Mouse (Mus musculus) midbrain, embryonic 10.5 days (tissue): Measurements from ENCODE around the gene Foxn3. TPM values are rescaled to one million over a fixed set of nuclear protein-coding genes. Genes with fewer than 3 reads are reported as not detected.
A peak's percentile ranks its signal among the peaks of the same experiment; 100 is the strongest.

ENCODE experiments used
- DNase-seq: peaks from one replicate; pipeline ENCODE4 v3.0.0-alpha.2; 2017; ENCODE audit warnings: low spot score
- H3K27ac ChIP-seq: fragments of 300-500 bp; sonication (generic); replicated peaks from 2 replicates; pipeline ENCODE4 v1.5.1; 2016; ENCODE audit warnings: mild to moderate bottlenecking
- H3K27me3 ChIP-seq: fragments of 300-500 bp; sonication (generic); 2 replicates; pipeline ENCODE4 v1.6.1; 2016; ENCODE audit warnings: low read depth, mild to moderate bottlenecking; ENCODE audit not compliant: poor library complexity, severe bottlenecking
- H3K36me3 ChIP-seq: fragments of 300-500 bp; sonication (generic); 2 replicates; pipeline ENCODE4 v1.6.1; 2016; ENCODE audit warnings: mild to moderate bottlenecking, moderate library complexity
- H3K4me1 ChIP-seq: fragments of 300-500 bp; sonication (generic); 2 replicates; pipeline ENCODE4 v1.6.1; 2016
- H3K4me3 ChIP-seq: fragments of 300-500 bp; sonication (generic); 2 replicates; pipeline ENCODE4 v1.5.1; 2016; ENCODE audit warnings: mild to moderate bottlenecking, moderate library complexity
- H3K9me3 ChIP-seq: fragments of 300-500 bp; sonication (generic); replicated peaks from 2 replicates; pipeline ENCODE4 v1.6.1; 2016; ENCODE audit warnings: mild to moderate bottlenecking
- WGBS: fragments of 180-500 bp; shearing (Covaris S2); methylation state at CpG from one replicate; pipeline ENCODE4 v1.1.7; 2016; 5-methylcytosine and 5-hydroxymethylcytosine counted together
- polyA plus RNA-seq: library from polyadenylated mRNA; unstranded; fragments of >200 nt; fragmentation: Nextera tagmentation; extraction: Ambion mirVana; gene quantifications from 2 replicates; pipeline ENCODE4 v1.2.1, GENCODE M21; 2016

The Foxn3 gene
- polyA plus RNA-seq, 1 experiment from 2014 or later, result 51.8 TPM

GRCm38 (mm10) chr12:99229973-99230782, 333.2 kb downstream of the Foxn3 start:
- Histone ChIP-seq H3K4me3 (peak overlapping the region; percentile 22), H3K9me3 (no peaks in the 10 kb centered on the region), H3K27me3 (peaks cover 5% of the 10 kb centered on the region; the same call in 1 of the 2 replicates), H3K36me3 (no peaks in the 10 kb centered on the region), H3K4me1 (peaks cover 100% of the 10 kb centered on the region), H3K27ac (peak overlapping the region; percentile 82)
- DNase-seq, result peak; percentile 60
- WGBS, result 23% methylated on average over 17 of the region's 17 CpGs

GRCm38 (mm10) chr12:99227313-99227952, 335.9 kb downstream of the Foxn3 start:
- H3K27ac ChIP-seq, result peak overlapping the region; percentile 75
- H3K4me3 ChIP-seq, result no peak overlapping the region
- peaks cover 100% of the 10 kb centered on the region for H3K4me1 ChIP-seq
- 92% methylated on average over 6 of the region's 6 CpGs for WGBS
- H3K36me3 ChIP-seq, result no peaks in the 10 kb centered on the region
- H3K9me3 ChIP-seq, result no peaks in the 10 kb centered on the region
- DNase-seq, result no peak
- peaks cover 14% of the 10 kb centered on the region; the same call in 1 of the 2 replicates for H3K27me3 ChIP-seq

GRCm38 (mm10) chr12:99224863-99225603, 338.3 kb downstream of the Foxn3 start:
- Histone ChIP-seq H3K4me1 (peaks cover 100% of the 10 kb centered on the region), H3K36me3 (no peaks in the 10 kb centered on the region), H3K4me3 (no peak overlapping the region), H3K27me3 (peaks cover 14% of the 10 kb centered on the region; the same call in 1 of the 2 replicates), H3K27ac (peak overlapping the region; percentile 75), H3K9me3 (no peaks in the 10 kb centered on the region)
- 67% methylated on average over 13 of the region's 13 CpGs for WGBS
- DNase-seq, result no peak

GRCm38 (mm10) chr12:99221087-99221846, 342.1 kb downstream of the Foxn3 start:
- H3K36me3 ChIP-seq, result peaks cover 9% of the 10 kb centered on the region; the same call in 1 of the 2 replicates
- peak overlapping the region; percentile 88 for H3K27ac ChIP-seq
- peaks cover 100% of the 10 kb centered on the region for H3K4me1 ChIP-seq
- WGBS, result 24% methylated on average over 15 of the region's 15 CpGs
- H3K4me3 ChIP-seq, result peak overlapping the region; percentile 36
- H3K9me3 ChIP-seq, result no peaks in the 10 kb centered on the region
- peak; percentile 57 for DNase-seq
- peaks cover 22% of the 10 kb centered on the region; the same call in 1 of the 2 replicates for H3K27me3 ChIP-seq

GRCm38 (mm10) chr12:99220333-99220732, 343.0 kb downstream of the Foxn3 start:
- Histone ChIP-seq H3K27me3 (peaks cover 17% of the 10 kb centered on the region; the same call in 1 of the 2 replicates), H3K4me3 (peak overlapping the region; percentile 36), H3K27ac (peak overlapping the region; percentile 88), H3K4me1 (peaks cover 100% of the 10 kb centered on the region), H3K9me3 (no peaks in the 10 kb centered on the region), H3K36me3 (peaks cover 9% of the 10 kb centered on the region; the same call in 1 of the 2 replicates)
- peak; percentile 92 for DNase-seq
- 18% methylated on average over 8 of the region's 8 CpGs for WGBS

GRCm38 (mm10) chr12:99219812-99220211, 343.6 kb downstream of the Foxn3 start:
- H3K9me3 ChIP-seq, result no peaks in the 10 kb centered on the region
- H3K27me3 ChIP-seq, result peaks cover 17% of the 10 kb centered on the region; the same call in 1 of the 2 replicates
- 38% methylated on average over 5 of the region's 5 CpGs for WGBS
- DNase-seq, result no peak
- H3K27ac ChIP-seq, result peak overlapping the region; percentile 88
- peak overlapping the region; percentile 3; the same call in 1 of the 2 replicates for H3K4me3 ChIP-seq
- peaks cover 9% of the 10 kb centered on the region; the same call in 1 of the 2 replicates for H3K36me3 ChIP-seq
- peaks cover 100% of the 10 kb centered on the region for H3K4me1 ChIP-seq

GRCm38 (mm10) chr12:99217145-99217698, 346.2 kb downstream of the Foxn3 start:
- Histone ChIP-seq H3K4me3 (no peak overlapping the region), H3K4me1 (peaks cover 92% of the 10 kb centered on the region), H3K27me3 (peaks cover 7% of the 10 kb centered on the region; the same call in 1 of the 2 replicates), H3K27ac (peak overlapping the region; percentile 88), H3K9me3 (no peaks in the 10 kb centered on the region), H3K36me3 (peaks cover 20% of the 10 kb centered on the region; the same call in 1 of the 2 replicates)
- no peak for DNase-seq
- WGBS, result 90% methylated on average over 7 of the region's 7 CpGs

- Histone ChIP-seq H3K36me3 (peaks cover 24% of the 10 kb centered on the region; the same call in 1 of the 2 replicates), H3K27ac (peak overlapping the region; percentile 88), H3K4me3 (no peak overlapping the region), H3K4me1 (peaks cover 83% of the 10 kb centered on the region), H3K9me3 (no peaks in the 10 kb centered on the region), H3K27me3 (peaks cover 7% of the 10 kb centered on the region; the same call in 1 of the 2 replicates)
- no peak for DNase-seq
- WGBS, result 69% methylated on average over 5 of the region's 5 CpGs
Measured at GRCm38 (mm10) chr12:99216341-99216761, 347.0 kb downstream of the Foxn3 start.

- no peaks in the 10 kb centered on the region for H3K9me3 ChIP-seq
- DNase-seq, result no peak
- peak overlapping the region; percentile 88 for H3K27ac ChIP-seq
- no peak overlapping the region for H3K4me3 ChIP-seq
- H3K36me3 ChIP-seq, result peaks cover 28% of the 10 kb centered on the region; the same call in 1 of the 2 replicates
- H3K27me3 ChIP-seq, result peaks cover 7% of the 10 kb centered on the region; the same call in 1 of the 2 replicates
- H3K4me1 ChIP-seq, result peaks cover 77% of the 10 kb centered on the region
- 79% methylated on average over 11 of the region's 11 CpGs for WGBS
Measured at GRCm38 (mm10) chr12:99215521-99216255, 347.7 kb downstream of the Foxn3 start.

GRCm38 (mm10) chr12:99214098-99214497, 349.3 kb downstream of the Foxn3 start:
- Histone ChIP-seq H3K4me3 (no peak overlapping the region), H3K36me3 (peaks cover 32% of the 10 kb centered on the region), H3K27ac (0 out of 2 replicates have a peak overlapping the region, but pooled peaks have one; percentile 55), H3K9me3 (no peaks in the 10 kb centered on the region), H3K4me1 (peaks cover 69% of the 10 kb centered on the region), H3K27me3 (peaks cover 7% of the 10 kb centered on the region; the same call in 1 of the 2 replicates)
- no peak for DNase-seq
- WGBS, result 87% methylated on average over 5 of the region's 5 CpGs

- Histone ChIP-seq H3K4me1 (peaks cover 61% of the 10 kb centered on the region), H3K36me3 (peaks cover 40% of the 10 kb centered on the region), H3K27ac (peak overlapping the region; percentile 50), H3K9me3 (no peaks in the 10 kb centered on the region), H3K4me3 (no peak overlapping the region), H3K27me3 (peaks cover 2% of the 10 kb centered on the region; the same call in 1 of the 2 replicates)
- DNase-seq, result no peak
- 96% methylated on average over 12 of the region's 12 CpGs for WGBS
Measured at GRCm38 (mm10) chr12:99213218-99213617, 350.2 kb downstream of the Foxn3 start.
